Mouse (Mus musculus) testis, postnatal 14 days (tissue): ENCODE measurements around the gene Smarca4.

Source experiments
- DNase-seq: peaks from one replicate; pipeline ENCODE4 v3.0.0; 2021; ENCODE audit warnings: low spot score

Smarca4 gene

DNA sequence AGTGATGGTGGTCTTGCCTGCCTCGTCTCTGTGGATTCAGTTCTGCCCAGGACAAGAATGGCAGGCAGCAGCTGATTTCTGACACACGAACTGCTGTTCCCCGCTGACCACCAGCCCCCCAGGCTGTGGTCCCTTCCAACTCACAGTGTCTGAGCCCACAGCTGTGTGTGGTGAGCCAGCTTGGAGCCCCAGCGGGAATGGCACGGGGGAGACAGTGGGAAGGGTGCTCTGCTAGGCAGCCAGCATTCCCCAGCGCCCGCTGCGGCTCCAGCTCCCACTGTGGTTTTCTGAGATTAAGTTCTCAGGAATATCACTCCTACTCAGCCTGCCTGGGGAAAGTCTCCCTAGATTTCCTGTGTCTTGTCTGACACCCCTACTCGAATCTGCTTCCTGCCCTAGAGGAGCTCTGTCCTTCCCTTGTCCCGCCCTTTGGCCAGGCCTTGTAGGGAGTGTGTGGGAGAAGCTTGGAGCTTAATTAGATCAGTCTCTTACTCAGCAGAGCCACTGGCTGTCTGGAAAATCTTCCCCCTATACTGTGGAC lies 136.4 kb downstream of the Smarca4 start:
- peak; percentile 81 for DNase-seq
